Mouse (Mus musculus) neutrophil, adult 59 days (primary cell): Measurements from ENCODE around the gene Mpp2. TPM values are rescaled to one million over a fixed set of nuclear protein-coding genes. Genes with fewer than 3 reads are reported as not detected.

Experiments
- total RNA-seq, 2 experiments: library from RNA; stranded (reverse); gene quantifications; 1 replicate in 1 of 2; 2 replicates in 1 of 2; pipeline ENCODE4 v1.2.4; 2023

Gene Mpp2
- 1 to 10 TPM in 1 of 2 experiments, under 1 TPM in 1; 0.29 to 1.9 TPM for total RNA-seq

DNA sequence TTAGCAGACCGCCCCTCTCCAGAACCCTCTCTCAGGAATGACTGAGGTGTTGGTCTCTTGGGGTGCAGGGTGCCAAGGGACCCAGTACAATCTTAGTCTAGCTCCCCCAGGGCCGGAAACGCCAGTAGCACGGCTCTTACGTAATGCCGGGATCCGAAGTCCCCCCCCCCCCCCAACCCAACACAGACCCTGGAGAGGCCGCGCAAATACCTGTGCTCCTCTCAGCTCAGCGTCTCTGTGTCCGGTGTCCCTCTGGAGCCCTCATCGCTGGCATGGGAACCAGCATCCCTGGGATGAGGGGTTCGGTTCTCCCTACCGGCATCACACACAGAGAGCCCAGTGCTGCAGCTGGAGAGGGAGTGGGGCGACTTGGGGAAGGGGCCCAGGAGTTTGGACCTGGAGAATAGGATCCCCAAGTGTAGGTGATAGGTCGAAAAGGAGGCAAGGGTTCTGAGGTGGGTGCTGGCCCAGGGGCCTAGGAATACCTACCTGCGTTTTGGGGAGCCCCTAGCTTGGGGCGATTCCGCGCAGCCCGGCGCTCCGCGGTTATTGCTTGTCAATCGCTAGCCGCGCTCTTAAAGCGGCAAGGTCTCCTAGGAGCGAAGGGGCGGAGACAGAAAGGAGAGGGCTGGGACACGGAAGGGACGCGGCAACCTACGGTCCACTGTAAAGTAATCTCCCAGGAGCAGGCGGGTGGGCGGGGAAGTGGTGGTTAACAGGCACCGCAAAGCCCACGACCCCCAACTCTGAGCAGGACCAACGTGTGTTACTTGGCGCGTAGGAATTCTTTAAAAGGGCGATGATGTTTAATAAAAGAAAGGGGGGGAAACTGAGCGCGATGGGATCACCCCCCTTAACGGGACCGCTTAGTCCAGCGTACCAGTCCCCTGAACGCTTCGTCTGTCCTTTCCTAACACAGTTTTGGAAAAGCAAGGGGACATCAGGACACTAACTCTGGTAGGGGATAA is at the start of gene Mpp2:
Mpp2 (minus strand) TSS at position 585 of the 968 bp plus-strand sequence.

GRCm38 (mm10) chr11:102107732-102108131 is 19.4 kb upstream of the Mpp2 start, which contains the start of gene Pyy:
TSS of gene Pyy (minus strand) at chr11:102107832.

DNA sequence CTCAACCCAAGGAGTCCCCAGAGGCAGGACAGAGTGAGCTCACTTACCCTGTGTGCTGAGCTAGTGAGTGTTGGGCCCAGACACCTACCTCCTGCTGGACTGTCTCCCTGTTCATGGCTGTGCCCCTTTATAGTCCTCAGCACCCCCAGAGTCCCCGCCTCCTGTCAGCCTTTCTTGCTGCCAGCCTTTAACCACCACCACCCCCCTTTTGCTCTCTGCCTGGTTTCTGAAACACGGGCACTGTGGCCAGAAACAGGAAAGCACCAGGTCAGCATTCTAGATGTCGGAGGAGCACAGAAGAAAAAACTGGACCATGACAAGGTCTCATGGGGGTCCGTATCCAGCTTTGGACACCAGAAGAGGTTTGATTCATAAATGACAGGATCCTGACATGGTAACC is 12.9 kb upstream of the Mpp2 start, which contains the start of gene Ppy:
Ppy (minus strand) TSS at position 101 of the 400 bp plus-strand sequence.

DNA sequence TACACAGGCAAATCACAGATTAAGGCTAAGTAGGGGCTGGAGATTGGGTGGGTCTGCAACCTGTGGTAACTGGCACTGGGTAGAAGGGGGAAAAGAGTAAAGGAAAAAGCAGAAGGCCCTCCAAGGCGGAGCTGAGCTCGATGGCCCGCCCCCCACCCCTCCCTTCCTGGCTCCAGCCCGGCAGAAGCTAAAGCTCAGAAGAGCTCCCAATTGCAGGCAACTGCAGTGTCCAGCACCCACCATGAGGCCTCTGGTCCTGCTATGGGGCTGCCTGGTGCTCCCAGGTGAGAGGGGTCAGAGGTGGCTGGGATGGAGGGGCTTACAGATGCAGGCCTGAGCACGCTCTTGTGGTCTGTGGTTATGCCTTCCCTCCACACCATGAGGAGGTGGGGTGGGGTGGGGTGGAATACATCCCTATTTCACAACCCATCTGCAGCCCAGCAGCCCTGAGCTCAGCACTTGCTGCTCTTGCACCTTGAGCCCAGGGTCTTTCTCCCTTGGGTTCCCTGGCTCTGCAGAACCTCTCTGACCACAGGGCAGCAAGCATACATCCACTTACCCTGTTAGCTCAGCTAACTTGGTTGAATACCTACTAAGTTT is 46.9 kb downstream of the Mpp2 start, which contains the start of gene Cd300lg:
Cd300lg (plus strand) TSS at position 160 of the 600 bp plus-strand sequence.

GRCm38 (mm10) chr11:102028087-102028816 is 60.1 kb downstream of the Mpp2 start, which contains the start of gene Mpp3:
TSS of gene Mpp3 (minus strand) at chr11:102028461.

Other genes with a start within 250 kb of the Mpp2 start
- gene Meox1, start 194.1 kb downstream of the Mpp2 start, total RNA-seq = under 1 TPM in 1 of 2 experiments, not detected in 1; 0.26 TPM
- gene Sost, start 121.5 kb downstream of the Mpp2 start, total RNA-seq = not detected
- gene Cfap97d1, start 104.2 kb downstream of the Mpp2 start, total RNA-seq = not detected
- 10 to 100 TPM; 23.8 to 37.4 TPM for gene Dusp3, start 101.5 kb downstream of the Mpp2 start, total RNA-seq
- gene Mpp3, start 60.1 kb downstream of the Mpp2 start, total RNA-seq = under 1 TPM in 1 of 2 experiments, not detected in 1; 0.22 TPM
- 10 to 100 TPM; 16.6 to 25.3 TPM for gene Cd300lg, start 47.0 kb downstream of the Mpp2 start, total RNA-seq
- not detected for gene Ppy, start 12.8 kb upstream of the Mpp2 start, total RNA-seq
- not detected for gene Pyy, start 19.3 kb upstream of the Mpp2 start, total RNA-seq
- gene Nags, start 57.0 kb upstream of the Mpp2 start, total RNA-seq = under 1 TPM; 0.18 to 0.20 TPM
- gene Tmem101, start 67.9 kb upstream of the Mpp2 start, total RNA-seq = 10 to 100 TPM in 1 of 2 experiments, 1 to 10 TPM in 1; 7.4 to 12.2 TPM
- 10 to 100 TPM; 33.8 to 37.9 TPM for gene Lsm12, start 96.8 kb upstream of the Mpp2 start, total RNA-seq
- gene G6pc3, start 101.1 kb upstream of the Mpp2 start, total RNA-seq = 10 to 100 TPM; 16.8 to 25.2 TPM
- 100 to 1,000 TPM; 112 to 127 TPM for gene Hdac5, start 141.7 kb upstream of the Mpp2 start, total RNA-seq
- 1 to 10 TPM; 7.2 to 8.2 TPM for gene BC030867, start 160.4 kb upstream of the Mpp2 start, total RNA-seq
- gene Asb16, start 180.2 kb upstream of the Mpp2 start, total RNA-seq = not detected
- 10 to 100 TPM; 46.1 to 54.7 TPM for gene Tmub2, start 196.4 kb upstream of the Mpp2 start, total RNA-seq
- gene Atxn7l3, start 208.1 kb upstream of the Mpp2 start, total RNA-seq = 10 to 100 TPM; 67.1 to 69.7 TPM
- gene Ubtf, start 231.2 kb upstream of the Mpp2 start, total RNA-seq = 10 to 100 TPM; 80.3 to 84.1 TPM